Mouse (Mus musculus): ENCODE measurements around the gene Rsg1. TPM values are rescaled to one million over a fixed set of nuclear protein-coding genes. Genes with fewer than 3 reads are reported as not detected.

The Rsg1 gene
- not detected for polyA plus RNA-seq (2014; fragmentation: Illumina TruSeq; extraction: RNeasy Lipid Tissue Mini Kit (QIAGEN cat#74804); ENCODE audit: low replicate concordance)

DNA sequence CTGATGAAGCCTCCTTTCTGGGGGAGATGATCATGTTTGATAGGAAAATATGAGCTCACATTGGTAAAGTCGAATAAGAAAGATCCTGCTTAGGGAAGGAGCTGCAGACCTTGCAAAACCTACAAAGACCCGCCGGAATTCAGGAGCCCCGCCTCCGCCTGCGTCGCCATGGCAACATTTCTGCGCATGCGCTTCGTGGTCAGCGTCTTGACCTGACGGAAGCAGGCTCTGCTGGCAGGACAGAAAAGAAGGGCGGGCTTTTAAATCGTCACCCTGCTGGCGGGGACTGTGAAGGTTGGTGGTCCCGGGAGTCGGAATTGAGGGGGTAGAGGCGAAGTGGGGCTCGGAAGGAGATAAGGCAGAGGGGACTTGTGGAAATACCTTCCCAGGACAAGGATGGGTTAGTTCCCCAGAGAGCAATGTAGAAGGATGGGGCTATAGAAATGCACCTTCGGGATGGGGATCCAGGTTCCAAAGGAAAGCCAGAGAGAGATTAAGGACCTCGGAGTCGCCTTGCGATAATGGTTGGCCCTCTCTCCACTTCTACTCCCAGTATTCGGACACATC is at the start of gene Rsg1:
TSS of gene Rsg1 (plus strand) at position 187 of the 567 bp plus-strand sequence.

DNA sequence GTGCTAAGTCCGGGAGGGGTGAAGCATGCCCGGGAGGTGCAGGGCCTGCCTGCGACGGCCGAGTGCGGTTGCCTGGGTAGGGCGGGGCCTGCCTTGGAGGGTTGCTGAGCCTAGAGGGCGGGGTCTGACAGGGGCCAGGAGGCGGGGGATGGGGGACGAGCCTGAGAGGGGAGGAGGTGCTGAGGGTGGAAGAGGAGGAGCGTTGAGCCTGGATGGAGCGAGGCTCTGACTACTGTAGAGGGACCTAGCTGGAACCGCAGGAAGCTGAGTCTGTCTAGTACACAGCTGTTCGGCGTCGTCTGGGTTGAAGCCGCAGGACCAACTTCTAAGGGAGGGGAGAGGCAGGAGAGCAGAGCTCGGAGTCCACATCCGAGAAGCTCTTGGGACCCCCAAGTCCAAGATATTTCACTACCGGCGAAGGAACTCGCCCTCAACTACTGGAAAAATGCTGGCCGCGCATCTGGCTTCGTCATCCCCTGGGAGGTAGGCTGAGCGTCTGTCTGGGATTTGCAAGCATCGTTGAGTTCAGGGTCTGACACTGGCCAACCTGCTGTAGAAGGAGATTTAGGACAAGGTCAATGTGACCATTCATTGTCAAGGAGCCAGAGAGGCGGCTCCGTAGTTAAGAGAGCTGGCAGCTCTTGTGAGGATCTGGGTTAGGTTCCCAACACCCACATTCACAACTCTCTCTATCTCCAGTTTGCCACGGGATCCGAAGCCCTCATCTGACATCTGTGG is 25.8 kb downstream of the Rsg1 start, which contains the start of gene Arhgef19:
TSS of gene Arhgef19 (plus strand) at position 112 of the 738 bp plus-strand sequence.

Other genes with a start within 250 kb of the Rsg1 start
- gene Atp13a2, start 227.1 kb upstream of the Rsg1 start, polyA plus RNA-seq (2014; fragmentation: Illumina TruSeq; extraction: RNeasy Lipid Tissue Mini Kit (QIAGEN cat#74804); ENCODE audit: low replicate concordance), result 0.15 TPM
- not detected for gene Mfap2, start 203.5 kb upstream of the Rsg1 start, polyA plus RNA-seq (2014; fragmentation: Illumina TruSeq; extraction: RNeasy Lipid Tissue Mini Kit (QIAGEN cat#74804); ENCODE audit: low replicate concordance)
- gene Crocc, start 153.4 kb upstream of the Rsg1 start, polyA plus RNA-seq (2014; fragmentation: Illumina TruSeq; extraction: RNeasy Lipid Tissue Mini Kit (QIAGEN cat#74804); ENCODE audit: low replicate concordance), result not detected
- gene Necap2, start 135.6 kb upstream of the Rsg1 start, polyA plus RNA-seq (2014; fragmentation: Illumina TruSeq; extraction: RNeasy Lipid Tissue Mini Kit (QIAGEN cat#74804); ENCODE audit: low replicate concordance), result 6.0 TPM
- gene Spata21, start 125.6 kb upstream of the Rsg1 start, polyA plus RNA-seq (2014; fragmentation: Illumina TruSeq; extraction: RNeasy Lipid Tissue Mini Kit (QIAGEN cat#74804); ENCODE audit: low replicate concordance), result not detected
- gene Szrd1, start 74.2 kb upstream of the Rsg1 start, polyA plus RNA-seq (2014; fragmentation: Illumina TruSeq; extraction: RNeasy Lipid Tissue Mini Kit (QIAGEN cat#74804); ENCODE audit: low replicate concordance), result 16.2 TPM
- gene Fbxo42, start 66.0 kb upstream of the Rsg1 start, polyA plus RNA-seq (2014; fragmentation: Illumina TruSeq; extraction: RNeasy Lipid Tissue Mini Kit (QIAGEN cat#74804); ENCODE audit: low replicate concordance), result 5.8 TPM
- gene Arhgef19, start 25.5 kb downstream of the Rsg1 start, polyA plus RNA-seq (2014; fragmentation: Illumina TruSeq; extraction: RNeasy Lipid Tissue Mini Kit (QIAGEN cat#74804); ENCODE audit: low replicate concordance), result 1.4 TPM
- 1.7 TPM for gene Epha2, start 87.3 kb downstream of the Rsg1 start, polyA plus RNA-seq (2014; fragmentation: Illumina TruSeq; extraction: RNeasy Lipid Tissue Mini Kit (QIAGEN cat#74804); ENCODE audit: low replicate concordance)
- gene Fam131c, start 154.3 kb downstream of the Rsg1 start, polyA plus RNA-seq (2014; fragmentation: Illumina TruSeq; extraction: RNeasy Lipid Tissue Mini Kit (QIAGEN cat#74804); ENCODE audit: low replicate concordance), result not detected
- not detected for gene Clcnka, start 184.8 kb downstream of the Rsg1 start, polyA plus RNA-seq (2014; fragmentation: Illumina TruSeq; extraction: RNeasy Lipid Tissue Mini Kit (QIAGEN cat#74804); ENCODE audit: low replicate concordance)
- not detected for gene Clcnkb, start 202.1 kb downstream of the Rsg1 start, polyA plus RNA-seq (2014; fragmentation: Illumina TruSeq; extraction: RNeasy Lipid Tissue Mini Kit (QIAGEN cat#74804); ENCODE audit: low replicate concordance)
- gene Hspb7, start 206.8 kb downstream of the Rsg1 start, polyA plus RNA-seq (2014; fragmentation: Illumina TruSeq; extraction: RNeasy Lipid Tissue Mini Kit (QIAGEN cat#74804); ENCODE audit: low replicate concordance), result not detected
- gene Srarp, start 222.1 kb downstream of the Rsg1 start, polyA plus RNA-seq (2014; fragmentation: Illumina TruSeq; extraction: RNeasy Lipid Tissue Mini Kit (QIAGEN cat#74804); ENCODE audit: low replicate concordance), result not detected
- gene Zbtb17, start 230.7 kb downstream of the Rsg1 start, polyA plus RNA-seq (2014; fragmentation: Illumina TruSeq; extraction: RNeasy Lipid Tissue Mini Kit (QIAGEN cat#74804); ENCODE audit: low replicate concordance), result not detected